Mouse (Mus musculus) retina, adult 2 months (tissue): ENCODE results near the gene Glp1r.

ENCODE experiments used
- DNase-seq: peaks from one replicate; pipeline ENCODE4 v3.0.0-alpha.2; 2012; ENCODE audit warnings: low read depth, low spot score

The Glp1r gene

GRCm38 (mm10) chr17:30912536-30912935, 10.9 kb downstream of the Glp1r start:
- DNase-seq = no peak

DNA sequence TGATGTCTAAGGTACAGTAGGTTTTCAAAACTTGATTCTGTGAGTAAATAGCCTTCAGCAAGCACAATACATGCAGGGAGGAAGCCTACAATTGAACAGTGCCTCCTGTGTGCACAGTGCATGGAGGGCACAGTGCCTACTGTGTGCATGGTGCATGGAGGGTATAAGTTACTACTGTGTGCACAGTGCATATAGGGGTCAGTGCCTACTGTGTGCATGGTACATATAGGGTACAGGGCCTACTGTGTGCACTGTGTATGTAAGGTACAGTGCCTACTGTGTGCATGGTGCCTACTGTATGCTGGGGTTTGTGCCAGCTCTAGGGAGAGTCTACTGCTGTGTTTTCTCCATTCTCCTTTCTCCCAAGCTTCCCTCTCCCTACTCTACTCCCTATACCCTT, 12.6 kb downstream of the Glp1r start:
- DNase-seq = no peak

GRCm38 (mm10) chr17:30923566-30923965, 21.9 kb downstream of the Glp1r start:
- DNase-seq = no peak

GRCm38 (mm10) chr17:30930827-30931226, 29.2 kb downstream of the Glp1r start:
- no peak for DNase-seq

DNA sequence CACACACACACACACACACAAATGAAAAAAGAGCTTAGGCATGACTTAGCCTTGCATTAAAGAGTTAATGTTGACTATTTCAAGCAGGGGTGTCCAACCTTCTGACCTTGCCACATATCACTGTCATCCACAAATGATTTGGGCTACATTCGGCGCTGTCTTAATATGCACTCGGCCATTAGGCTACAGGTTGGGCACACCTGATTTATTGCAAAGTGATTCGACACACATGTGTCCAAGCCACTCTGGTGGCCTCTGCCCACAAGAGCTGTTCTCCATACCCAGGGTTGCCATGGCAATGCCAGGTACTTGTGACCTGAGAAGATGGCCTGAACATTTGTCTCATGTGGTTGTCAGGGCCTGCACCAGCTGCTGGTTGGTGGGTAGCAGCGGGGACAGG, 31.2 kb downstream of the Glp1r start:
- DNase-seq = no peak

- DNase-seq = no peak
Observed at GRCm38 (mm10) chr17:30935301-30935700, 33.7 kb downstream of the Glp1r start.

GRCm38 (mm10) chr17:30938554-30938953, 36.9 kb downstream of the Glp1r start:
- no peak for DNase-seq

- DNase-seq = no peak
Observed at GRCm38 (mm10) chr17:30948382-30948781, 46.8 kb downstream of the Glp1r start.

- peak; percentile 48 for DNase-seq
Observed at GRCm38 (mm10) chr17:30950780-30951179, 49.2 kb downstream of the Glp1r start.

- DNase-seq = no peak
Observed at GRCm38 (mm10) chr17:30951600-30951999, 50.0 kb downstream of the Glp1r start.

GRCm38 (mm10) chr17:30954340-30954739, 52.7 kb downstream of the Glp1r start, which contains the start of gene Umodl1:
Umodl1 (plus strand) TSS chr17:30954640.
- no peak for DNase-seq

GRCm38 (mm10) chr17:30961936-30962592, 60.4 kb downstream of the Glp1r start:
- DNase-seq = no peak

GRCm38 (mm10) chr17:30962880-30963279, 61.3 kb downstream of the Glp1r start:
- no peak for DNase-seq

- DNase-seq = no peak
Observed at GRCm38 (mm10) chr17:30969983-30970382, 68.4 kb downstream of the Glp1r start.

GRCm38 (mm10) chr17:30971877-30972276, 70.3 kb downstream of the Glp1r start:
- no peak for DNase-seq

DNA sequence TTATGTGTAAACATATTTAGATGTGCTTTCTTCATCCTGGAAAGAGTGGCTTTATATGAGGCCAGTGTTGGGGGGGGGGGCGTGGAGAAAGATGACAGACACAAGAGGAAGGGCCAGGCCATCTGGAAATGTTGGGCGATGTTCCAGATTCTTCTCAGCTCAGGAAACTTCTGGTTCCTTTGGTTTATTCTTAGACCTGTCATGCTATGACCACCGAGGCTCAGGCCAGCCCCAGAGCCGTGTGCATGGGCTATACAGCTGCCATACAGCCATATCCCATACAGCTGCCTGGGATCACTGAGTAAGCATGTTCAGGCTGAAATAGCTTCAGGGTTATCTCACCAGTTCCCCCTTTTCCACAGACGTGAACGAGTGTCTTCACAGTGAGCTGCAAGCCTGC, 71.7 kb downstream of the Glp1r start:
- no peak for DNase-seq

- no peak for DNase-seq
Observed at GRCm38 (mm10) chr17:30977290-30977689, 75.7 kb downstream of the Glp1r start.

GRCm38 (mm10) chr17:30978556-30978955, 76.9 kb downstream of the Glp1r start:
- no peak for DNase-seq

- DNase-seq = no peak
Observed at GRCm38 (mm10) chr17:30983521-30983920, 81.9 kb downstream of the Glp1r start.

DNA sequence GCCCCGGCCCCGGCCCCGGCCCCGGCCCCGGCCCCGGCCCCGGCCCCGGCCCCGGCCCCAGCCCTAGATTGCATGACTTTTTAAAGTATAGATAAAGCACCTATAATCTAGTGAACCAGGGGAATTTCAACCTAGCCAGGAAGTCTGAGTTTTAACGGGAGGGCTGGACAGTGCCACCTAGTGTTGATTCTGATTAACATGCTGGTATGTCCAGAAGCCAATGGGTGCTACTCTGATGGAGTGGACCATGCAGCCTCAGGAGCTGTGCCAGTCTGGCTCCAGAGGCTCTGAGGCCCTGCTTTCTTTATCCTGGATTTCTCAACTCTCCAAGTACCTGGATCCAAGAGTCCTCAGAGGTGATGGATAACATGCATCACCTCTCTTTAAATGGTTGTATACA, 88.6 kb downstream of the Glp1r start:
- no peak for DNase-seq
